Mouse (Mus musculus): ENCODE data around the gene Tcf20.

- TF ChIP-seq CTCF (IDR thresholded peaks at IDR 0.05; ENCODE audit: low read depth, low read length) (no peak), TAL1 (conservative IDR thresholded peaks at IDR 0.05; ENCODE audit: low read depth, low read length) (no peak), GATA1 (IDR thresholded peaks at IDR 0.05; ENCODE audit: borderline replicate concordance, low read length) (no peak)
Measured at GRCm38 (mm10) chr15:83034275-83034977, 46.8 kb upstream of the Tcf20 start.
